Mouse (Mus musculus): ENCODE results near the gene Dap. TPM values are rescaled to one million over a fixed set of nuclear protein-coding genes. Genes with fewer than 3 reads are reported as not detected.

Gene Dap
- polyA plus RNA-seq, 1 experiment from 2014 or later = 36.2 TPM

- WGBS = 86% methylated on average over 9 of the region's 9 CpGs
- H3K9ac ChIP-seq = no peak overlapping the region
- no peaks in the 10 kb centered on the region for H3K36me3 ChIP-seq (replicated peaks; ENCODE audit: control insufficient read depth, insufficient read depth)
- H3K27me3 ChIP-seq (ENCODE audit: control insufficient read depth, insufficient read depth, low read length) = no peaks in the 10 kb centered on the region
- H3K4me1 ChIP-seq (replicated peaks; ENCODE audit: control insufficient read depth, insufficient read depth, low read length) = peaks cover 14% of the 10 kb centered on the region
- DNase-seq (ENCODE audit: low spot score) (no peak), ATAC-seq (ENCODE audit: low FRiP score) (no peak)
- no peak overlapping the region for H3K4me2 ChIP-seq (replicated peaks)
- H3K9me3 ChIP-seq (ENCODE audit: control insufficient read depth, low read length) = no peaks in the 10 kb centered on the region
- H3K27ac ChIP-seq = no peak overlapping the region
- no peak overlapping the region for H3K4me3 ChIP-seq (replicated peaks; ENCODE audit: low read length)
Observed at GRCm38 (mm10) chr15:31254939-31255535, 30.9 kb downstream of the Dap start.

DNA sequence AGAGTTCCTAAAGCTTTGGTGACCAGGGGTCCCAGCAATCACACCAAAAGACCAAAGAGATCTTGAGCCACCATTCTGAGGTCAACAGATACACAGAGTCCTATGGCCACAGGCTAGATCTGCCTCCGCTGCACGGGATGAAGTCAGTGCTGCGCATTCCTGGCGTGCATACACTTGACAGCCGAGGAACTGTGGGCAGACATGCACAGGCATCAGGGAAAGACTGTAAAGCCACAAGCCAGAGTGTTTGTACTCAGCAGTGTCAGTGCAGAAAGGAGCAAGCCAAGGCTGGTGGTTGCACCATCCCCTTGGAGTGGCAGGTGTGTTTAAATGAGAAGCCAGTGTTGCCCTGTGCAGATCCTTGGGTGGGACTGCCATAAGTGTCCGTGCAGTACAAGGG is 31.6 kb downstream of the Dap start:
- no peaks in the 10 kb centered on the region for H3K9me3 ChIP-seq (ENCODE audit: control insufficient read depth, low read length)
- H3K27me3 ChIP-seq (ENCODE audit: control insufficient read depth, insufficient read depth, low read length) = no peaks in the 10 kb centered on the region
- DNase-seq (ENCODE audit: low spot score) (no peak), ATAC-seq (ENCODE audit: low FRiP score) (no peak)
- H3K4me1 ChIP-seq (replicated peaks; ENCODE audit: control insufficient read depth, insufficient read depth, low read length) = peaks cover 7% of the 10 kb centered on the region; the same call in 1 of the 2 replicates
- H3K4me3 ChIP-seq (replicated peaks; ENCODE audit: low read length) = no peak overlapping the region
- H3K36me3 ChIP-seq (replicated peaks; ENCODE audit: control insufficient read depth, insufficient read depth) = no peaks in the 10 kb centered on the region
- no peak overlapping the region for H3K27ac ChIP-seq
- WGBS = 83% methylated on average over 6 of the region's 6 CpGs
- no peak overlapping the region for H3K9ac ChIP-seq
- no peak overlapping the region for H3K4me2 ChIP-seq (replicated peaks)

DNA sequence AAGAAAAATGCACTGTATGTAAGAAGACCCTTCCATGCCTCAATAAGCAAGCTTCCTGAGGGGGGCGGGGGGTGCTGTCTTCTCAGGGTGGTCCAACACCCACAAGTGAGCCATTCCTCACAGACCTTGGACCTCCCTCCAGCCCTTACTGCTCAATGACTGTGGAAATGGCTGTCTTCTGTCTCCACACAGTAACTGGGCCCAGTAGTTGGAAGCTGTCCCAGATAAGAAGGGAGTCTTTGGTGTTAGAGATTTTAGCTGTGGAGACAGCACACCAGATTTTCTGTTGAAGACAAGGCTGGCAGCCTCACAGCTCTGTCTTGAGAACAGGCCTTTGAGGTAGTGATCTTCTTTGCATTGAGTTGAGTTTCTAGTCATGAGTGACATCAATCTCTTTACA is 33.2 kb downstream of the Dap start:
- Histone ChIP-seq H3K4me3 (replicated peaks; ENCODE audit: low read length) (no peak overlapping the region), H3K27ac (no peak overlapping the region), H3K36me3 (replicated peaks; ENCODE audit: control insufficient read depth, insufficient read depth) (no peaks in the 10 kb centered on the region), H3K4me1 (replicated peaks; ENCODE audit: control insufficient read depth, insufficient read depth, low read length) (0 out of 2 replicates have a peak, but pooled peaks cover 4% of the 10 kb centered on the region), H3K4me2 (replicated peaks) (no peak overlapping the region), H3K9me3 (ENCODE audit: control insufficient read depth, low read length) (no peaks in the 10 kb centered on the region), H3K9ac (no peak overlapping the region), H3K27me3 (ENCODE audit: control insufficient read depth, insufficient read depth, low read length) (no peaks in the 10 kb centered on the region)
- 85% methylated on average over 1 of the region's 1 CpGs for WGBS
- DNase-seq (ENCODE audit: low spot score) (no peak), ATAC-seq (ENCODE audit: low FRiP score) (no peak)

GRCm38 (mm10) chr15:31258029-31258692 is 34.0 kb downstream of the Dap start:
- WGBS = 78% methylated on average over 21 of the region's 21 CpGs
- no peak for ATAC-seq (ENCODE audit: low FRiP score)

GRCm38 (mm10) chr15:31258693-31259439 is 34.8 kb downstream of the Dap start:
- DNase-seq (ENCODE audit: low spot score) (no peak), ATAC-seq (ENCODE audit: low FRiP score) (no peak)
- no peak overlapping the region for H3K4me2 ChIP-seq (replicated peaks)
- no peak overlapping the region for H3K4me3 ChIP-seq (replicated peaks; ENCODE audit: low read length)
- no peak overlapping the region for H3K27ac ChIP-seq
- H3K9ac ChIP-seq = no peak overlapping the region
- no peaks in the 10 kb centered on the region for H3K36me3 ChIP-seq (replicated peaks; ENCODE audit: control insufficient read depth, insufficient read depth)
- no peaks in the 10 kb centered on the region for H3K27me3 ChIP-seq (ENCODE audit: control insufficient read depth, insufficient read depth, low read length)
- H3K4me1 ChIP-seq (replicated peaks; ENCODE audit: control insufficient read depth, insufficient read depth, low read length) = 0 out of 2 replicates have a peak, but pooled peaks cover 4% of the 10 kb centered on the region
- H3K9me3 ChIP-seq (ENCODE audit: control insufficient read depth, low read length) = no peaks in the 10 kb centered on the region
- WGBS = 89% methylated on average over 18 of the region's 18 CpGs

More at GRCm38 (mm10) chr15:31258029-31258692, 34.0 kb downstream of the Dap start:
- H3K36me3 ChIP-seq (replicated peaks; ENCODE audit: control insufficient read depth, insufficient read depth) = no peaks in the 10 kb centered on the region
- no peaks in the 10 kb centered on the region for H3K9me3 ChIP-seq (ENCODE audit: control insufficient read depth, low read length)
- no peak overlapping the region for H3K4me2 ChIP-seq (replicated peaks)
- DNase-seq (ENCODE audit: low spot score) = no peak
- H3K9ac ChIP-seq = no peak overlapping the region
- H3K4me1 ChIP-seq (replicated peaks; ENCODE audit: control insufficient read depth, insufficient read depth, low read length) = 0 out of 2 replicates have a peak, but pooled peaks cover 4% of the 10 kb centered on the region
- H3K27me3 ChIP-seq (ENCODE audit: control insufficient read depth, insufficient read depth, low read length) = no peaks in the 10 kb centered on the region
- H3K4me3 ChIP-seq (replicated peaks; ENCODE audit: low read length) = no peak overlapping the region
- H3K27ac ChIP-seq = no peak overlapping the region

- Histone ChIP-seq H3K4me2 (replicated peaks) (no peak overlapping the region), H3K27ac (no peak overlapping the region), H3K4me3 (replicated peaks; ENCODE audit: low read length) (no peak overlapping the region), H3K4me1 (replicated peaks; ENCODE audit: control insufficient read depth, insufficient read depth, low read length) (0 out of 2 replicates have a peak, but pooled peaks cover 4% of the 10 kb centered on the region), H3K27me3 (ENCODE audit: control insufficient read depth, insufficient read depth, low read length) (no peaks in the 10 kb centered on the region), H3K9ac (no peak overlapping the region), H3K9me3 (ENCODE audit: control insufficient read depth, low read length) (no peaks in the 10 kb centered on the region), H3K36me3 (replicated peaks; ENCODE audit: control insufficient read depth, insufficient read depth) (no peaks in the 10 kb centered on the region)
- ATAC-seq (ENCODE audit: low FRiP score) (no peak), DNase-seq (ENCODE audit: low spot score) (no peak)
- WGBS = 78% methylated on average over 10 of the region's 10 CpGs
Observed at GRCm38 (mm10) chr15:31261094-31261493, 37.0 kb downstream of the Dap start.

GRCm38 (mm10) chr15:31262361-31262760 is 38.2 kb downstream of the Dap start:
- no peak overlapping the region for H3K9ac ChIP-seq
- no peak overlapping the region for H3K4me2 ChIP-seq (replicated peaks)
- H3K27ac ChIP-seq = no peak overlapping the region
- WGBS = 85% methylated on average over 9 of the region's 9 CpGs
- no peaks in the 10 kb centered on the region for H3K4me1 ChIP-seq (replicated peaks; ENCODE audit: control insufficient read depth, insufficient read depth, low read length)
- H3K27me3 ChIP-seq (ENCODE audit: control insufficient read depth, insufficient read depth, low read length) = no peaks in the 10 kb centered on the region
- no peaks in the 10 kb centered on the region for H3K36me3 ChIP-seq (replicated peaks; ENCODE audit: control insufficient read depth, insufficient read depth)
- ATAC-seq (ENCODE audit: low FRiP score) = no peak
- no peak overlapping the region for H3K4me3 ChIP-seq (replicated peaks; ENCODE audit: low read length)
- no peak for DNase-seq (ENCODE audit: low spot score)
- no peaks in the 10 kb centered on the region for H3K9me3 ChIP-seq (ENCODE audit: control insufficient read depth, low read length)

DNA sequence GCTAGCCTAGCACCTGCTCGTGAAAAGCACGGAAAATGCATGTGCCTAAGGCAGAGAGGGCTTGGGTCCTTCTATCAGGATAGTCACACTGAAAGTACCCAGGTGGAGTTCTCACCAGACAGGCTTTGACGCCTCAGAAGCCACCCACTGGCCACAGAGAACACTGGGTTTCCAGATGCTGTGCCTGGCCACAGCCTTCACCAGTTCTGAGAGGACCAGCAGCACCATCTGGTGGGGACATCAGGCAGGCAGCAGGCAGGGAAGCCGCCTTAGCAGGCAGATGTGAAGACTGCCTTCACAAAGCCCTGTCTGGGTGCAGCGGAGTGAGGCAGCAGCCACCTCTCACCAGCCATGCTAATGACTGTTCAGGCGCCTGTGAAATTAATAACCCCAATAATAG is 40.7 kb downstream of the Dap start:
- H3K4me2 ChIP-seq (replicated peaks) = no peak overlapping the region
- peak; percentile 90 for ATAC-seq (ENCODE audit: low FRiP score)
- H3K36me3 ChIP-seq (replicated peaks; ENCODE audit: control insufficient read depth, insufficient read depth) = no peaks in the 10 kb centered on the region
- H3K4me1 ChIP-seq (replicated peaks; ENCODE audit: control insufficient read depth, insufficient read depth, low read length) = no peaks in the 10 kb centered on the region
- no peaks in the 10 kb centered on the region for H3K9me3 ChIP-seq (ENCODE audit: control insufficient read depth, low read length)
- DNase-seq (ENCODE audit: low spot score) = peak; percentile 87
- no peak overlapping the region for H3K4me3 ChIP-seq (replicated peaks; ENCODE audit: low read length)
- no peak overlapping the region for H3K27ac ChIP-seq
- no peaks in the 10 kb centered on the region for H3K27me3 ChIP-seq (ENCODE audit: control insufficient read depth, insufficient read depth, low read length)
- 25% methylated on average over 6 of the region's 6 CpGs for WGBS
- H3K9ac ChIP-seq = no peak overlapping the region

GRCm38 (mm10) chr15:31265404-31265803 is 41.3 kb downstream of the Dap start:
- Histone ChIP-seq H3K27me3 (ENCODE audit: control insufficient read depth, insufficient read depth, low read length) (no peaks in the 10 kb centered on the region), H3K27ac (no peak overlapping the region), H3K4me1 (replicated peaks; ENCODE audit: control insufficient read depth, insufficient read depth, low read length) (no peaks in the 10 kb centered on the region), H3K36me3 (replicated peaks; ENCODE audit: control insufficient read depth, insufficient read depth) (no peaks in the 10 kb centered on the region), H3K4me3 (replicated peaks; ENCODE audit: low read length) (no peak overlapping the region), H3K9ac (no peak overlapping the region), H3K9me3 (ENCODE audit: control insufficient read depth, low read length) (no peaks in the 10 kb centered on the region), H3K4me2 (replicated peaks) (no peak overlapping the region)
- WGBS = 92% methylated on average over 8 of the region's 8 CpGs
- peak; percentile 23; the same call in 1 of the 2 replicates for ATAC-seq (ENCODE audit: low FRiP score)
- DNase-seq (ENCODE audit: low spot score) = no peak

Data from hindbrain, embryonic 14.5 days (tissue).